Mouse (Mus musculus): ENCODE results near the gene Rhag. TPM values are rescaled to one million over a fixed set of nuclear protein-coding genes. Genes with fewer than 3 reads are reported as not detected.

Gene Rhag
- polyA plus RNA-seq, 1 experiment: not detected

DNA sequence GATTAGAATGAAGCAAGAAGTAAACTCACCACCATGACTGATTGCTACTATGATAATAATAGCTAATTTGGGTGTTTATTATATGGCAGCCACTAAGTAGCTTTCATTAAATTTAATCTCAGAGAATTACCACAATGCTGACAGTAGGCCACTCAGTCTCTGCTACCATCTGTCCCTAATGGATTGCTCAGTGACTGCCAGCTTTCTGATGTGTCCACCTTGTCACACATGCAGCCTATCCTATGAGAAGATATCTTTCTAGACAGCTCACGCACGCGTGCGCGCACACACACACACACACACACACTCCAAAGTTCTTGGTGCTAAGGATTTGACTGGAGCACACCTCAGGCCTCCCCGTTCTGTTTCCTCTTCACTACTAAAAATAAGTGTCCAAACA lies 61.7 kb downstream of the Rhag start:
- Histone ChIP-seq H3K9me3 (no peaks in the 10 kb centered on the region), H3K4me1 (peaks cover 54% of the 10 kb centered on the region), H3K4me3 (replicated peaks) (no peak overlapping the region), H3K27me3 (replicated peaks) (no peaks in the 10 kb centered on the region), H3K36me3 (replicated peaks; ENCODE audit: low read length) (no peaks in the 10 kb centered on the region)
- TF ChIP-seq GATA1 (IDR thresholded peaks at IDR 0.05; ENCODE audit: borderline replicate concordance, low read length) (no peak), FLI1 (IDR thresholded peaks at IDR 0.05; ENCODE audit: low read length) (no peak)

DNA sequence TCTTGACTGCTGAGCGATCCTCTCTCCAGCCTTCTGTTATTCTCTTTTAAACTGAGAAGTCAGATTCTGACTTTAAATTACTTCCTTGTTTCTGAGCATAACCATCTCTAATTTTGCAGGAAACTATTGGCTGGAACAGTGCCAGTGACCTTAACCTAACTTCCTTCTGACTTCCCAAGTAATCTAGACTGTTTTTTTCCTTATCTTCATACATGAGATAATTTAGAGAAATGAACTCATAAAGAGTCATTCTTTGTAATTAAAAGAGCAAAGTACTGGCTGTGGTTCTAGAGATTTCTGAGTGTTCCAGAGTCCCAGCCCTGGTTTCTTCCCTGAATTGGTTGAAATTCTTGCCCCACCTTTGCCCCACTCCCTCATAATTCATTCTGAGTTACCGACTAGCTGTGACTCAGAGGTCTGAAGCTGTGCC lies 62.7 kb downstream of the Rhag start:
- TF ChIP-seq GATA1 (IDR thresholded peaks at IDR 0.05; ENCODE audit: borderline replicate concordance, low read length): no peak
- TF ChIP-seq FLI1 (IDR thresholded peaks at IDR 0.05; ENCODE audit: low read length): no peak
- Histone ChIP-seq H3K4me3 (replicated peaks) (no peak overlapping the region), H3K4me1 (peaks cover 62% of the 10 kb centered on the region), H3K36me3 (replicated peaks; ENCODE audit: low read length) (no peaks in the 10 kb centered on the region), H3K27me3 (replicated peaks) (no peaks in the 10 kb centered on the region), H3K9me3 (no peaks in the 10 kb centered on the region)

DNA sequence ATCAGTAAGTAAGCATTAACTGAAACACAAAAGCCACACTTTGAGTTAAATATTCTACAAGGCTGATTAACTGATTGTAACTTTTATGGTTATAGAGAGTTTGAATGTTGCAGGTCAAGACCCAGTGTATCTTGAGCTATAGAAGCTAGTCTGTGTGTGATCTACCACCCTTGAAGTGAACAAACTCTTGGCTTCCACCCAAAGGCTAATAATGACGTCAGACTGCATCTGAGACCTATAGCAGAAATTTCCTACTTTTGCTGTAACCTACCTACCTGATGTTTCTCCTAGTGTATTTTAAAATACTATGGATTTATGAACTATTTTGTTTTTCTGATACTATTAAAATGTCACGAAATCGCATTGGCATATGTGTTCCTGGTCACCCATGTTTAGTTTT lies 63.8 kb downstream of the Rhag start:
- Histone ChIP-seq H3K36me3 (replicated peaks; ENCODE audit: low read length) (no peaks in the 10 kb centered on the region), H3K4me1 (peaks cover 59% of the 10 kb centered on the region), H3K27me3 (replicated peaks) (no peaks in the 10 kb centered on the region), H3K9me3 (no peaks in the 10 kb centered on the region), H3K4me3 (replicated peaks) (no peak overlapping the region)
- TF ChIP-seq GATA1 (IDR thresholded peaks at IDR 0.05; ENCODE audit: borderline replicate concordance, low read length) (no peak), FLI1 (IDR thresholded peaks at IDR 0.05; ENCODE audit: low read length) (no peak)

- H3K4me3 ChIP-seq (replicated peaks): no peak overlapping the region
- H3K36me3 ChIP-seq (replicated peaks; ENCODE audit: low read length): no peaks in the 10 kb centered on the region
Observed at GRCm38 (mm10) chr17:40875568-40875967, 64.6 kb downstream of the Rhag start.

DNA sequence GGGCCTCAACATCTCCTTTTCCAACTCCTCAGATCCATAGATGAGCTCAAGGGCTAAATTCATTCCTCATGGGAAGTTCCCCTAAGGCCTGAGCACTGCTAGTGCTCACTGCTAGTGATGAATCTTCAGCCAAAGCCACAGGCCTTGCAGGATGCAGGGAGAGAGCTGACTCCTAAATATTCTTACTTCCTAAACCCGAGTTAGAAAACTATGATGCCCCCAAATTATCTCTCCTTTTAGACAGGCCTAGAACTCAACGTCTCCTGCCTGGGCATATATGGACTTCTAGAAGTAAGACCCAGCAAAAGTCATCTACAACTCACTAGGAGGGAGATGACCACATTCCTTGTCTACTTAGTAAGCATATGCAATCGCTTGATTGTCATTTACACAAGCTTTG lies 66.8 kb downstream of the Rhag start:
- H3K36me3 ChIP-seq (replicated peaks; ENCODE audit: low read length): no peaks in the 10 kb centered on the region
- H3K4me3 ChIP-seq (replicated peaks): peak overlapping the region; percentile 80
- peaks cover 72% of the 10 kb centered on the region for H3K4me1 ChIP-seq
- H3K9me3 ChIP-seq: no peaks in the 10 kb centered on the region
- no peaks in the 10 kb centered on the region for H3K27me3 ChIP-seq (replicated peaks)
- TF ChIP-seq GATA1 (IDR thresholded peaks at IDR 0.05; ENCODE audit: borderline replicate concordance, low read length) (no peak), FLI1 (IDR thresholded peaks at IDR 0.05; ENCODE audit: low read length) (no peak)

More at GRCm38 (mm10) chr17:40875568-40875967, 64.6 kb downstream of the Rhag start:
- TF ChIP-seq GATA1 (IDR thresholded peaks at IDR 0.05; ENCODE audit: borderline replicate concordance, low read length): no peak
- TF ChIP-seq FLI1 (IDR thresholded peaks at IDR 0.05; ENCODE audit: low read length): no peak
- Histone ChIP-seq H3K27me3 (replicated peaks) (no peaks in the 10 kb centered on the region), H3K4me1 (peaks cover 62% of the 10 kb centered on the region), H3K9me3 (no peaks in the 10 kb centered on the region)

DNA sequence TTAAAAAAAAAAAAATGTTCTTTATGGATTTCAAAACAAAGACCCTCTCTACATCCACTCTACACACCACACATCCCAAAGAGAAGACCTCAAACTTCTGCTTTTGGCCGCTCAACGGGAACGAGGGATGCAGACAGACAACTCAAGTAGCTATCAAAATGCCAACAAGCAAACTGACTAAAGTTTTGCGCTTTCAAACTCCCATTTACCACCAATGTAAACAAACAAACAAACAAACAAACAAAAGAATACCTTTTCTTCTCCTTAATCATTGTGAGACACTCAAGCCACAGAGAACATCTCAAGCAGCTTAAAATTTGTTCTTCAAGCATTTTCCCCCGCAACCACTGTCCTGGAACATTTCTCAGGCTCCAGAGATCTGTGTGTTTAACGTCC lies 68.6 kb downstream of the Rhag start:
- Histone ChIP-seq H3K27me3 (replicated peaks) (no peaks in the 10 kb centered on the region), H3K9me3 (no peaks in the 10 kb centered on the region), H3K4me3 (replicated peaks) (peak overlapping the region; percentile 100), H3K36me3 (replicated peaks; ENCODE audit: low read length) (no peaks in the 10 kb centered on the region), H3K4me1 (peaks cover 58% of the 10 kb centered on the region)
- TF ChIP-seq FLI1 (IDR thresholded peaks at IDR 0.05; ENCODE audit: low read length): no peak
- no peak for TF ChIP-seq GATA1 (IDR thresholded peaks at IDR 0.05; ENCODE audit: borderline replicate concordance, low read length)

DNA sequence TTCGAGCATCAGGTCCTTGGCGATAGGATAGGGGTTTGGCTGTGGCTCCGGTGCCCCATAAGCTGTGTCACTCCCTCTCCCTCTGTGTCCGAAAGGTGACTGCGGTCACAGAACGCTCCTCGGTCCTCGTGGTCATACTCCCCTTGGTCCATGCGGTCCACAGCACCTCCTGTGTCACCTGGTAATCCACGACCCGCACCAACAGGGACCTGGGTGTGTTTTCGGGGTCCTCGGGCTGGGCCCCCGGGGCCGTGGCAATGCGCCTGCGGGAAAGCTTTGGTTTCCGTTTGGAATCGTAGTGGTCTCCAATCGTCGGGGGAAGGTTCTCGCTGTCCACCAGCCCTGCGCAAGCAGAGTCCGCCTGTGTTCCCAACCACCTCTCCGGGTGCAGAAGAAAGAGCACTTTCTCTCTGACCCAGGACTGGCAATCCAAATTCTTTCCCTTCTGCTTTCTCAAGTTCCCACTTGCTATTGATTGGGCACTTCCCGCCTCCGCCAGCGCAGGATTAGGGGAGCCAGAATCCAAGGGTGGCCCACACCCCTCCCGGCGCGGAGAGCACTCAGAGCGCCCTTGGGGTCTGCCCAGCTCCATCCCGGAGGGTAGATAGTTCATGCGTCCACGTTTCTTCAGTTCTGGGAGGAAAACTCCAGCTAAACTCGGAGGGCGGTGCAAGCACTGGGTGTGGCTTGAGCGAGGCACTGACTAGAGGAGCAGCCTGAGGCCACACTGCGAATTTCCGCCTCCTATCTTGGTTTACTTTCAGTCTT lies 69.2 kb downstream of the Rhag start, which contains the start of gene 9130008F23Rik:
TSS of gene 9130008F23Rik (minus strand) at position 636 of the 768 bp plus-strand sequence.
- Histone ChIP-seq H3K4me1 (peaks cover 55% of the 10 kb centered on the region), H3K4me3 (replicated peaks) (peak within 1 kb of the TSS; percentile 100), H3K36me3 (replicated peaks; ENCODE audit: low read length) (no peaks in the 10 kb centered on the region), H3K27me3 (replicated peaks) (no peaks in the 10 kb centered on the region), H3K9me3 (no peaks in the 10 kb centered on the region)
- TF ChIP-seq GATA1 (IDR thresholded peaks at IDR 0.05; ENCODE audit: borderline replicate concordance, low read length) (no peak), FLI1 (IDR thresholded peaks at IDR 0.05; ENCODE audit: low read length) (no peak)

- TF ChIP-seq GATA1 (IDR thresholded peaks at IDR 0.05; ENCODE audit: borderline replicate concordance, low read length) (no peak), FLI1 (IDR thresholded peaks at IDR 0.05; ENCODE audit: low read length) (no peak)
- no peaks in the 10 kb centered on the region for H3K27me3 ChIP-seq (replicated peaks)
- H3K36me3 ChIP-seq (replicated peaks; ENCODE audit: low read length): no peaks in the 10 kb centered on the region
Observed at GRCm38 (mm10) chr17:40882172-40882571, 71.2 kb downstream of the Rhag start.

GRCm38 (mm10) chr17:40885155-40885554 lies 74.2 kb downstream of the Rhag start:
- no peak for TF ChIP-seq GATA1 (IDR thresholded peaks at IDR 0.05; ENCODE audit: borderline replicate concordance, low read length)
- no peak for TF ChIP-seq FLI1 (IDR thresholded peaks at IDR 0.05; ENCODE audit: low read length)
- Histone ChIP-seq H3K36me3 (replicated peaks; ENCODE audit: low read length) (no peaks in the 10 kb centered on the region), H3K27me3 (replicated peaks) (no peaks in the 10 kb centered on the region), H3K4me3 (replicated peaks) (no peak overlapping the region), H3K4me1 (peaks cover 30% of the 10 kb centered on the region), H3K9me3 (no peaks in the 10 kb centered on the region)

More at GRCm38 (mm10) chr17:40882172-40882571, 71.2 kb downstream of the Rhag start:
- Histone ChIP-seq H3K4me3 (replicated peaks) (no peak overlapping the region), H3K4me1 (peaks cover 36% of the 10 kb centered on the region), H3K9me3 (no peaks in the 10 kb centered on the region)

DNA sequence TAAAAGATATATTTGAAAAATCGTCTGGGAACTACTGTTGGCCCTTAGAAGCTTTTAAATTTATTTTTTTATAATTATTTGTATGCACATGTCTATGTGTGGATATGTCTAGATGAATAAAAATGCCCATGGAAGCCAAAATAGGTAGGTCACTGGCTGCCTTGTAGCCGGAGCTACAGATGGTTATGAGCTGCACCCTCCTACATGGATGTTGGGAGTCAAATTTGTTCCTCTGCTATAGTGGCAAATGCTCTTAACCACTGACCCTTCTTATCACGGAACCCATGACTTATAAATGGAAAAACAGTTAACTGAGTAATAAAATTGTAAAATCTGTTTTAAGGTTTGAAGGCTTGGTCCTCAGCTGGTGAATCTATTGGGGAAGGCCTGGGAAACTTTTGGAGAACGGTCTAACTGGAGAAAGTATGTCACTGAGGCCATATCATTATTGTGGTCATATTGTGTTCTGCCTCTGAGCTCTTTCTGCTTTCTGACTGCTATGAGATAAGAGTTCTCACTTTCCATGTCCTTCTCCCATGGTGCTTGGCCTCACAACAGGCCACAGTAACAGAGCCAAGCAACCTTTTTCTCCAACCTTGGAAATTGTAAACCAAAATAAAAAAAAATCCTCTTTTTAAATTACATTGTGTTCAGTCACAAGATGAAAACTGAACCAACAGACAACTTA lies 77.1 kb downstream of the Rhag start:
- TF ChIP-seq FLI1 (IDR thresholded peaks at IDR 0.05; ENCODE audit: low read length) (no peak), GATA1 (IDR thresholded peaks at IDR 0.05; ENCODE audit: borderline replicate concordance, low read length) (no peak)
- no peaks in the 10 kb centered on the region for H3K9me3 ChIP-seq
- no peak overlapping the region for H3K4me3 ChIP-seq (replicated peaks)
- no peaks in the 10 kb centered on the region for H3K27me3 ChIP-seq (replicated peaks)
- peaks cover 24% of the 10 kb centered on the region for H3K4me1 ChIP-seq
- H3K36me3 ChIP-seq (replicated peaks; ENCODE audit: low read length): no peaks in the 10 kb centered on the region

Other genes with a start within 250 kb of the Rhag start
- not detected in 2 replicates for gene Esp6, start 249.6 kb upstream of the Rhag start, polyA plus RNA-seq (2012; ENCODE audit: insufficient read depth, low replicate concordance)
- gene Esp4, start 212.5 kb upstream of the Rhag start, polyA plus RNA-seq (2012; ENCODE audit: insufficient read depth, low replicate concordance): not detected in 2 replicates
- gene Esp3, start 179.1 kb upstream of the Rhag start, polyA plus RNA-seq (2012; ENCODE audit: insufficient read depth, low replicate concordance): not detected in 2 replicates
- not detected in 2 replicates for gene Esp1, start 84.0 kb upstream of the Rhag start, polyA plus RNA-seq (2012; ENCODE audit: insufficient read depth, low replicate concordance)
- gene Crisp2, start 4.1 kb upstream of the Rhag start, polyA plus RNA-seq (2012; ENCODE audit: insufficient read depth, low replicate concordance): not detected in 2 replicates
- 1.1 and 3.3 TPM in 2 replicates for gene 9130008F23Rik, start 69.4 kb downstream of the Rhag start, polyA plus RNA-seq (2012; ENCODE audit: insufficient read depth, low replicate concordance)
- not detected in 2 replicates for gene Glyatl3, start 103.2 kb downstream of the Rhag start, polyA plus RNA-seq (2012; ENCODE audit: insufficient read depth, low replicate concordance)
- gene Mut, start 123.6 kb downstream of the Rhag start, polyA plus RNA-seq (2012; ENCODE audit: insufficient read depth, low replicate concordance): 3.5 TPM in 1 of 2 replicates, not detected in the other
- 0.86 TPM in 1 of 2 replicates, not detected in the other for gene Cenpq, start 123.9 kb downstream of the Rhag start, polyA plus RNA-seq (2012; ENCODE audit: insufficient read depth, low replicate concordance)

Measured in megakaryocyte, embryonic 14.5 days (primary cell).